Mouse (Mus musculus) thymus, adult 2 months (tissue): ENCODE results near the gene Pmp22.

Source experiments
- CTCF ChIP-seq: fragments of 200-500 bp; IDR thresholded peaks from 2 replicates; pipeline ENCODE4 v1.5.1; 2012; ENCODE audit warnings: mild to moderate bottlenecking, control low read depth, low read length, moderate library complexity, borderline replicate concordance; ENCODE audit not compliant: control insufficient read depth, poor library complexity, insufficient read depth; ENCODE audit errors: extremely low read depth
- POLR2A ChIP-seq: fragments of 200-500 bp; IDR thresholded peaks from 2 replicates; pipeline ENCODE4 v1.6.1; 2012; ENCODE audit warnings: mild to moderate bottlenecking, low read length, control low read depth, moderate library complexity; ENCODE audit not compliant: control insufficient read depth, poor library complexity, insufficient read depth; ENCODE audit errors: extremely low read depth

- no peak for TF ChIP-seq CTCF
- no peak for TF ChIP-seq POLR2A
Measured at GRCm38 (mm10) chr11:63151857-63152256, 23.1 kb downstream of the Pmp22 start.
